Comparison of ENCODE assay signal across 25 mouse cellular contexts in the genomic region with DNA sequence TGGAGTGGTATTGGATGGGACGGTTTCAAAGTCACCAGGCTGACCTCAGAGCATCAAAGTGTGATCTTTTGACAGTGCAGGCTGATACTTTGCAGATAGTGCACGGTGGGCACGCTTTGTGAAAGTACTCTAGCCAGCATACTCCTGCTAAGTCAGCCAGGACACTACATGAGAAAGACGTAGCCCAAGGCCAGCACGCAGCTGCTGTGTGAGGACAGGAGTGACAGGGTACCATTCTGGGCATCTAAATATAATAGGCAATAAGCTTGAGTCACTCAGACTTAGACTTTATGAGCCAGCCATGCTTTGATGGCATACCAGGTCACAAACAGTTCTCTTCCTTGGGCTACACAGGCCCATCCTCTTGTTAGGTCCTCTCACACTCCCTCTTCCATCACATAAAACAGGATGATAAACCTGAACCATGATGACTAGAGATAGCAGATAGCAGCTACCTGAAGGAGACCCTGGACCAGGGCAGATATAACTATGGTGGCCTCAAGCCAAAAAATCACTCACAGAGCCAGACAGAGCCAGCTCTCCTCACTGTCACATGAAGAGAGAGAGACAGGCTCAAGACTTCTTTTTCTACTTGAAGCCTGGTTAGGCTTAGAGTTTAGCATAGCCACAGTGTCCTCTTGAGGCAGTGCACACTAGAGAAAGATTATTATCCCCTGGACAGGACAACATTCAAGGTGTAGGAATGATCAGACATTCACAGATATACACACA.
DNase-seq lines count a peak whose midpoint lies in the region; ATAC-seq and TF ChIP-seq lines count a peak whose summit lies in the region.
"Had no signal": no experiment of that assay in that cellular context is flagged by ENCODE, and none has a peak within 500 bp of the region (broad histone marks: within the 10 kb centered on the region; RNA-seq: fewer than 3 reads in every experiment).

No protein-coding gene starts in this region.

- ATAC-seq in heart, embryonic 15.5 days (replicated peaks; ENCODE audit: insufficient number of reproducible peaks, insufficient read depth, low FRiP score, low read depth): no peak
- ATAC-seq in liver, embryonic 12.5 days: no peak
- ATAC-seq: forebrain, embryonic 15.5 days; midbrain, embryonic 13.5 days; Patski had no signal

- no peak for TF ChIP-seq CTCF in liver, adult 2 months (IDR thresholded peaks at IDR 0.05; ENCODE audit: low read depth, low read length)

- peaks cover 20% of the 10 kb centered on the region for H3K4me1 ChIP-seq in heart, embryonic 15.5 days (replicated peaks)
- H3K4me1 ChIP-seq in liver, adult 2 months (ENCODE audit: control insufficient read depth, insufficient read depth, low read length): peaks cover 37% of the 10 kb centered on the region
- peaks cover 23% of the 10 kb centered on the region for H3K4me1 ChIP-seq in liver, embryonic 12.5 days
- H3K4me1 ChIP-seq: embryonic facial prominence, embryonic 12.5 days; forebrain, embryonic 15.5 days; hindbrain, embryonic 12.5 days; limb, embryonic 15.5 days; midbrain, embryonic 13.5 days; neural tube, embryonic 15.5 days had no signal

- no peak overlapping the region for H3K4me2 ChIP-seq in heart, embryonic 15.5 days
- H3K4me2 ChIP-seq in liver, embryonic 12.5 days: no peak overlapping the region
- H3K4me2 ChIP-seq: embryonic facial prominence, embryonic 12.5 days; forebrain, embryonic 15.5 days; hindbrain, embryonic 12.5 days; kidney, embryonic 15.5 days; limb, embryonic 15.5 days; midbrain, embryonic 13.5 days; neural tube, embryonic 15.5 days had no signal

- 91% methylated on average over 5 of the region's 5 CpGs for WGBS in heart, embryonic 15.5 days
- WGBS in liver, adult 2 months: 96% methylated on average over 5 of the region's 5 CpGs
- WGBS in liver, embryonic 12.5 days (ENCODE audit: insufficient replicate concordance): 75% methylated on average over 5 of the region's 5 CpGs

- no peak overlapping the region for H3K9ac ChIP-seq in heart, embryonic 15.5 days
- H3K9ac ChIP-seq in liver, adult 2 months (ENCODE audit: low read depth, low read length): no peak overlapping the region
- H3K9ac ChIP-seq in liver, embryonic 12.5 days: no peak overlapping the region
- H3K9ac ChIP-seq: embryonic facial prominence, embryonic 12.5 days; forebrain, embryonic 15.5 days; hindbrain, embryonic 12.5 days; kidney, embryonic 15.5 days; limb, embryonic 15.5 days; midbrain, embryonic 13.5 days; neural tube, embryonic 15.5 days had no signal

- H3K79me2 ChIP-seq in liver, adult 2 months (ENCODE audit: control insufficient read depth, insufficient read depth, low read length): no peaks in the 10 kb centered on the region

- no peak for TF ChIP-seq POLR2A in liver, adult 2 months (IDR thresholded peaks at IDR 0.05; ENCODE audit: extremely low read depth, insufficient read depth, low read length)

- no peaks in the 10 kb centered on the region for H3K9me3 ChIP-seq in heart, embryonic 15.5 days (replicated peaks)
- no peaks in the 10 kb centered on the region for H3K9me3 ChIP-seq in liver, embryonic 12.5 days (replicated peaks)
- H3K9me3 ChIP-seq: embryonic facial prominence, embryonic 12.5 days; forebrain, embryonic 15.5 days; G1E; hindbrain, embryonic 12.5 days; kidney, embryonic 15.5 days; limb, embryonic 10.5 days; limb, embryonic 15.5 days; midbrain, embryonic 13.5 days; neural tube, embryonic 15.5 days had no signal

- DNase-seq in heart, adult 9 months (ENCODE audit: low spot score in 2 of 2): no peak
- no peak for DNase-seq in liver, adult 2 months (ENCODE audit: extremely low read depth, low read depth, low spot score)
- DNase-seq in 416B (ENCODE audit: low read depth) (peak; percentile 28), adipocyte (ENCODE audit: low spot score) (peak; percentile 31)
- DNase-seq in layer of hippocampus, postnatal 14 days (ENCODE audit: low spot score in 2 of 2): no peak
- DNase-seq: adrenal gland, postnatal 25 days; cerebellum, adult 11-12 months; cerebellum, adult 9-11 months; embryo, embryonic 11 days; kidney, adult 11 months; retina, postnatal 1 day; right cerebral cortex, postnatal 14 days; thymus, postnatal 4 days had no signal

- 0 out of 2 replicates have a peak overlapping the region, but pooled peaks have one; percentile 1 for H3K27ac ChIP-seq in heart, embryonic 15.5 days
- peak overlapping the region; percentile 96 for H3K27ac ChIP-seq in liver, adult 2 months (replicated peaks; ENCODE audit: insufficient read depth, low read depth, low read length)
- H3K27ac ChIP-seq in liver, embryonic 12.5 days: no peak overlapping the region
- H3K27ac ChIP-seq: embryonic facial prominence, embryonic 12.5 days; forebrain, embryonic 15.5 days; hindbrain, embryonic 12.5 days; kidney, embryonic 15.5 days; limb, embryonic 10.5 days; limb, embryonic 15.5 days; midbrain, embryonic 13.5 days; neural tube, embryonic 15.5 days had no signal

- no peaks in the 10 kb centered on the region for H3K36me3 ChIP-seq in heart, embryonic 15.5 days
- H3K36me3 ChIP-seq in liver, adult 2 months (ENCODE audit: control insufficient read depth, insufficient read depth, low read length): no peaks in the 10 kb centered on the region
- H3K36me3 ChIP-seq in liver, embryonic 12.5 days: no peaks in the 10 kb centered on the region
- H3K36me3 ChIP-seq: embryonic facial prominence, embryonic 12.5 days; forebrain, embryonic 15.5 days; G1E; hindbrain, embryonic 12.5 days; kidney, embryonic 15.5 days; limb, embryonic 10.5 days; limb, embryonic 15.5 days; midbrain, embryonic 13.5 days; neural tube, embryonic 15.5 days had no signal

- no peaks in the 10 kb centered on the region for H3K27me3 ChIP-seq in heart, embryonic 15.5 days
- H3K27me3 ChIP-seq in liver, adult 2 months (ENCODE audit: control insufficient read depth, insufficient read depth, low read length): no peaks in the 10 kb centered on the region
- no peaks in the 10 kb centered on the region for H3K27me3 ChIP-seq in liver, embryonic 12.5 days (replicated peaks)
- H3K27me3 ChIP-seq: embryonic facial prominence, embryonic 12.5 days; forebrain, embryonic 15.5 days; hindbrain, embryonic 12.5 days; kidney, embryonic 15.5 days; limb, embryonic 15.5 days; midbrain, embryonic 13.5 days; neural tube, embryonic 15.5 days; Patski had no signal

- no peak overlapping the region for H3K4me3 ChIP-seq in heart, embryonic 15.5 days
- no peak overlapping the region for H3K4me3 ChIP-seq in liver, adult 2 months (ENCODE audit: insufficient read depth, low read depth, low read length)
- H3K4me3 ChIP-seq in liver, embryonic 12.5 days: no peak overlapping the region
- H3K4me3 ChIP-seq: embryonic facial prominence, embryonic 12.5 days; forebrain, embryonic 15.5 days; hindbrain, embryonic 12.5 days; kidney, embryonic 15.5 days; limb, embryonic 10.5 days; limb, embryonic 15.5 days; midbrain, embryonic 13.5 days; neural tube, embryonic 15.5 days had no signal

Comparison
In these comparisons a context has a peak if more than half of its experiments do, and no peak if none do; other contexts are left out.
1. DNase-seq: peak in 416B (single experiment) and adipocyte (single experiment); none in heart, adult 9 months (0 of 2), liver, adult 2 months (single experiment) and layer of hippocampus, postnatal 14 days (0 of 2).